Mouse (Mus musculus) embryonic fibroblast, embryonic 13.5 days (primary cell): ENCODE measurements at regions not wholly inside any gene's neighbourhood (a gene's known extent, or its start where the extent isn't known, plus 50 kb on each side); places are given as distances from the start of the nearest gene placed in this dataset.

ENCODE experiments used
- CTCF ChIP-seq: IDR thresholded peaks from 2 replicates; pipeline ENCODE4 v1.5.1; 2011; ENCODE audit warnings: mild to moderate bottlenecking, control low read depth, low read length, moderate library complexity, borderline replicate concordance; ENCODE audit not compliant: insufficient read depth
- POLR2A ChIP-seq: IDR thresholded peaks from 2 replicates; pipeline ENCODE4 v1.6.1; 2011; ENCODE audit warnings: low read depth, mild to moderate bottlenecking, control low read depth, low read length, moderate library complexity

DNA sequence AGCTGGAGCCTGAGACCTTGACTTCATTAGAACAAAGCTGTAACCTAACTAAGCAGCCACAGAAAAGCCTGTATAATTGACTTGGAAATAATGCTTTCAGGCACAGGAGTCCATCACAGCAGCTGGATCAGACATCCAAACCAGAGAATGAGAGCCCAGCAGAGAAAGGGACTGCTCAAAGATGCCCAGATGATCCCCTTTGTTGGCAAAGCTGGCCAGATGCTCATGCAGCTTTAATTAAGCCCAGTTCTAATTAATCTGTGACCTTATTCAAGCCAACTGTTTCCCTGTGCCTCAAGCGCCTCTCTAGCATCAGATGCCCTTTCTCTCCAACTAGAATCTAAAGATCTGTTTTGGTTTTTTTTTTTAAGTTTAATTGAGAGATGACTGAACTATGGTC lies 165.6 kb upstream of the Rag2 start:
- TF ChIP-seq CTCF, result no peak
- no peak for TF ChIP-seq POLR2A
